Mouse (Mus musculus): ENCODE results near the gene Tnrc6b.
A peak's percentile ranks its signal among the peaks of the same experiment; 100 is the strongest.
"Not testable (repeated sequence)": the region's sequence is repeated elsewhere in the genome, so short reads cannot be mapped to it uniquely, and the experiment has no call there.

Gene Tnrc6b

DNA sequence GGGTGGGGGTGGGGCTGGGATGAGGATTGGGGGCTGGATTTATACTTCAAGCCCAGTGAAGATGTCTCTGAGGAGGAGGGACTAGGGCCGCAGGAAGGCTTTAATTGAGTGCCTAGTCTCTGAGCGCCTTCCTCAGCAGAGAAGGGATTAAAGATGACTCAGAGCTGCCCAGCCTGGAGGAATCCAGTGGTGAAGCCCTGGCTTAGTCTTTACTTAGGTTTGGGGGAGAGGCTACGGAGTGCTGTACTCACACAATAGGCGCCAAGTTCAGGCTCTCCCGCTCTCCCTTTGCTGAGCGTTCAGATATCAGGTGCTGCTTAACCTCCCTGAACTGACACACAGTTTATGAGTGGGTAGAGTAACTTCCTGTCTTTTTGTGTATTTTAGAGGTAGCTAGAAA, 86.6 kb downstream of the Tnrc6b start:
- DNase-seq, result peak; percentile 31

DNA sequence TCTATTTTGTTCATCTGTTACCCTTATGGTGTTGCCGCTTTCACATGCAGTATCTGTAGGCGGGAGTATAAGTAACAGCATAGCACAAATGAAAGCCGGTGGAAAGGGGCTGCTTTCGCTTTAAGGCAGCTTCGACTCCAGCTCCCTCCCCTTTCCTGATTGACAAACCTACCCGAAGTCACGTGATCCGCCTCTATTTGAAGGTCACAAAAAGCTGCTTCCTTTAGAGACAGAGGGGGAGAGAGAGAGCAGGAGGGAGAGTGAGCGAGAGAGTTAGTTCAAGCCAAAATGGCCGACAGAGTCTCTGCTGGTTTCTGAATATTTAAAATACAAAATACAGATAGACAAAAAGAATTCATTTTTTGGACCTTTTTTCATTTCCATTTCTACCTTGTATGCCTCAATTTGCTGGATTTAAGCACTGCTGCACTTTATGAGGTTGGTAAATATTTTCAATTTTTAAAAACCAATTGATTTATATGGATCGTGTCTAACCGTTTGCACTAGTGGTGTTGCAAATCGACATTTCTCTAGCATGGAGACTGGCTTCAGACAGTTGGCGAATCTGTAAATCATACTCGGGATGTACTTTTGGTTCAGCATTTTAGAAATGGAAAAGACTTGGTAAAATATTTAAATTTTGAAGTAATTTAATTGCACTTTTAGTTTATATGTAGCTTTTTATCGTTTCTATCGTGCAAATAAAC, 87.4 kb downstream of the Tnrc6b start:
- DNase-seq, result peak; percentile 98

DNA sequence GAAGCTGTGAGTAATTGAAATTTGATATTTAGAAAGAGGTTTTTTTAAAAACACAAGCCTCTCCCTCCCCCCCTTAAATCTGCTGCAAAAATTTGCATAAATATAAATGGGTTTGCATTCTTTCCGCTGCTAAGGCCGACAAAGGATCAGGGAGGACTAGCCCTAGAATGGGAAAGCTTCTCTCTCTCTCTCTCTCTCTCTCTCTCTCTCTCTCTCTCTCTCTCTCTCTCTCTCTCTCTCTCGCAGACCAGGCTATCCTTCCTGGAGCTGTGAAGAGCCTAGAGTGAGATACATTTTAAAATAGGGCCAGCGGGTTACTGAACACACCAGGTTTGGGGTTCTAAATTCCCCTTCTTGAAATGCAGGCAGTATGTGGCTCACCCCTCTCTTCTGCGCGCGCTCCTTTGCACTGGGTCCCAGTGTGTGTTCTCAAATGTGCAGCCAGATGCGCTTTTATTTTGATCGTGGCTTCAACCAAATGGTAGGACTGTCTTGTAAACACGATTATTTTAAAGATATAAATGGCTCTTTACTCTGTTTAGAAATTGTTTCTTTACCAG, 88.0 kb downstream of the Tnrc6b start:
- DNase-seq, result peak; percentile 45

DNA sequence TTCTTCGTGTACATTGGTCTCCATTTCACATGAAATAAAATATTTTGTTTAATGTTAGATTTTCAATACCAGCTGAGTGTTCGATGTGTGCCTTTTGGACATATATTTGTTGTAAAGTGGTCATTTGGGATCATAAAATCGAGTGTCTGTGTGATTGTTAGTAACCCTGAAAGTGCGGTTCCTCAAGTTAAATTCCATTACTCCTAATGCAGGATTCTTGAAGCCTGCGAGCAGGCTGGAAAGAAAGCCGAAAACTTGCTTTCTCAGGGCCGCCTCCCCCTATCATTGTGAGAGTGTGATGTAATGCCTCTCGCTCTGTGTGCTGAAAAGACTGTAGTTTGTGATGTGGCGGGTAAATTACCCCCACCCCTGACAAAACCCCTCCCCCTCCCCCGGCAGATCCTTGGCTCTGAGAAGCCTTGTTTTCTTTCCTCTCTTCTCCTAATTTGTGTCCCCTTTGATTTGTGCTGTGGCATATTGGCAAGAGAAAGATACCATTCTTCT, 88.6 kb downstream of the Tnrc6b start:
- peak; percentile 35 for DNase-seq

DNA sequence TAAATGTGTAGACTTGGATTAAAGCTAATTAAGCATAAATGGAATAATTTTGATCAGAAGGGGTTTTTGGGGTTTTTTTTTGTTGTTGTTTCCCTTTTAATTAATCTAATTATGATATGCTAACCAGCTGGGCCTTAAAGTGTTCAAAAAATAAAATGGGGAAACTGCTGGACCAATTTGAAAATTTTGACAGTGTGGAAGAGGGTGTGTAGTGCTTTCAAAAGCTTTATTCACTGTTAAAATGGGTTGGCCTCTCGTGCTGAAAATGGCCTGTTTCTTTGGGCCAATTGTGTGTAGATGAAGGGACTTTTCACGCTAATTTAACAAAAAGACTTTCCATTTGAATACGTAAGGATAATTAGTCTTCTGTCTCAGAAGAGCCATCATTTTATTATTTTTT, 89.1 kb downstream of the Tnrc6b start:
- DNase-seq, result no peak

DNA sequence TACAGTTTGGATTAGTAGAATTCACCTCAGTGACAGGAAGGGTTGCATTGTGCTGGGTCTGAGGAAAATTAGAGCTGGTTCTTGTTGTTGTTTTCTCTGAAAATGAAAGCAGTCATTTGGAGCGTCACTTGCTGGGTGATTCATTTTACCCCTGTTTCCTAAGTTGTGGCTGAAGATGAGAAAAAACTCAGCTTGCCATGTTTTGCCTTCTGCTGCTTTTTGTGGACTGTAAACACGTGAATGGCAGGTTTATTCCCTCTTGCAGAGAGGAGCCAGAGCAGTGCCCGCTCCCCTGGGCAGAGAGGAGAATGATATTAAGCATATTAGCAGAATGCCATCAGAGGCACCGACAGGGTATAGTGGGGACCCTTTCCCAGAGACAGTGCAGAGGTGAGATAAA, 89.7 kb downstream of the Tnrc6b start:
- peak; percentile 28 for DNase-seq

DNA sequence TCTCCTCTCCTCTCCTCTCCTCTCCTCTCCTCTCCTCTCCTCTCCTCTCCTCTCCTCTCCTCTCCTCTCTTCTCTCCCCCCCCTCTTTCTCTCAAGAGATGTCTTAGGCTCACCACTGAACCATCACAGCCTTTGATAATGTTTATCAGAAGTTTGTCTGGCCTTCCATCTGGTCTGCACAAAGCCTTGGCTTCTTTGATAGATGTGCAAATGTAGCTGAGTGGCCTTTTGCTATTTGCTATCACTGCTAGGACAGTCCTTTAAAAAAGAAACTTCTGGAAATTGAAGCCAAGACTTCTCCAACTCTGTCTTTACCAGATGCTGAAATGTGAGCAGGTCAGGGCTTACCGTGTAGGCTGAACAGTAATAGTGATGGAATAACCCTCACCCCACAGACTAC, 90.5 kb downstream of the Tnrc6b start:
- DNase-seq, result no peak

DNA sequence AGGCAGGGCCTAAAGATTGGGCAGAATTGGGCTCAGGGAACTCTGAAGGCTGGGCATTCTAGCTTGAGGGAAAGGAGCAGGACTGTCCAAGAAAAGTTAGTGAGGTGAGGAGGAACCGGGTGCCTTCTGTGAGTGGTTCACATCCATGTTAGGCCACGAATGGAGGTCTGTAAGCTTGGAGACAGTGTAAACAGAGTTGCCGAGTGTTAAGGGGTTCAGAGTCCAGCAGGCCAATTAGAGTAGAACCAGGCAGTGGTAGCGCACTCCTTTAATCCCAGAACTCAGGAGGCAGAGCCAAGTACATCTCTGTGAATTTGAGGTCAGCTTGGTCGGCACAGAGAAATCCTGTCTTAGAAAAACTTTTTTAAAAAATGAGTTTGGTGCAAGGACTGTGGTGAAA, 96.0 kb downstream of the Tnrc6b start:
- peak; percentile 43 for DNase-seq

DNA sequence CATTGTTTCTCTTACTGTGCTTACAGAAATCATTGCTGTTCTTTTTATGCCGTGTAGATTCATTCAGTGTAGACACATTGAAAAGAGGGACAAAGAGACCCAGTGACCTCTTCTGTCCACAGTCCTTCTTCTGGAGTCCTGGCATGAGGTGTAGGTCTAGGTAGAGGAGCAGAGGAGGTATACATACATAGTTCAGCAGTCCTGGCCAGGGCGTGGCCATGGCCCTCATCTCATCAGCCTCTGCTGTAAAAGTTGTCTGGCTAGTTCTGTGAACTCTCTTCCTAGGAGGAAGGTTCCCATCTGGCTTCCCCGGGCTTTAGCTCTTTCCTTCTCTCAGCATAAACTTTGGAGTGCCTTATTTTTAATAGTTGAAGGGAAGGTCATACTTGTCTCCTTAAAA, 99.1 kb downstream of the Tnrc6b start:
- no peak for DNase-seq

DNA sequence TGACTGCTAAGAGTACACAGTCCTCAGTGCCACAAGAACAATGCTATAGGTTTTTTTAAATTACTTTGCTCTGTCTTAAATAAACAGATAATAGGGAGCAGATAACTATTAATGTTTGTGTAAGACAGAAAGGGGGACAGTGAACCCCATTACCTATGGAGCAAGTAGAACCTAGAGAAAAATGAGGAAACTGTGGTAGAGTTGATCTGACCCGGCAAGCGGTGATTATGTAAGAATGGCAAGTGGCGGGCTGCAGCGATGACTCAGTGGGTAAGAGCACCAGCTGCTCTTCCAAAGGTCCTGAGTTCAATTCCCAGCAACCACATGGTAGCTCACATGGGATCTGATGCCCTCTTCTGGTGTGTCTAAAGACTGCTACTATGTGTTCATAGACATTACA, 101.7 kb downstream of the Tnrc6b start:
- no peak for DNase-seq

DNA sequence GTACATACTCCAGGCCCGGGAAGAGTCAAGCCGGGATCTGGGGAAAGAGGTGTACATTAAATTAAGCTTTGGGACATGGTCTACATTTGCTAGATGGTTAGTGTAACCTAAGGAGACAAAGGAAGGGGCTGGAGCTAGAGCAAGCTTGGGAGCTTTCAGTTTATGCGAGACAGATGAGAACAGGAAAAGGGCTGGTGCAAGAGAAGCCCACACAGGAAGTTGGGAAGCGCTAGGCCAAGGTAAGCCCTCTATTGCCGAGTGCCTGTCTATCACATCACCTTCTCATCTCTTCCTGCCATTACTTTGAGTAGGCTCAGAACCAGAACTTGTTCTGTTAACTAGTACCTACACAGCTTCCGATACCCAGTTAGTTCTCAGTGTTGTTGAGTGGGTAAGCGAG, 103.7 kb downstream of the Tnrc6b start:
- DNase-seq, result no peak

DNA sequence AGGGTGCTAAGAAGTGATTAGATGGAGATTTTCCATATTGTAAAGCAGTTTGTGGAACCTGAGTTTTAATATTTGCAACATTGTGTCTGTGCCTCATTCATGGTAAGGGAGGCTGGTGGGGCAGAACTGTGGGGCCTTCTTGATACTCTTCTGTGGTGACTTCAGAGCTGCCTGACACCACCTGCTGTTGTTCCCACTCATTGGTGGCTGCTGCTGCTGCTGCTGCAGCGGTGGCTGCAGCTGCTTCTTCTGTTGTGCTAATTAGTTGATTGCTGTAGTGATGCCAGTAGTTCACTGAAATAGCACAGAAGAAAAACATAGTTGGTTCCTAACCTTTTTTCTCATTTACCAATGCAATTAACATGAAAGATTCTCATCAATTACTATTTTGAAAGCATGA, 111.2 kb downstream of the Tnrc6b start:
- DNase-seq, result no peak

DNA sequence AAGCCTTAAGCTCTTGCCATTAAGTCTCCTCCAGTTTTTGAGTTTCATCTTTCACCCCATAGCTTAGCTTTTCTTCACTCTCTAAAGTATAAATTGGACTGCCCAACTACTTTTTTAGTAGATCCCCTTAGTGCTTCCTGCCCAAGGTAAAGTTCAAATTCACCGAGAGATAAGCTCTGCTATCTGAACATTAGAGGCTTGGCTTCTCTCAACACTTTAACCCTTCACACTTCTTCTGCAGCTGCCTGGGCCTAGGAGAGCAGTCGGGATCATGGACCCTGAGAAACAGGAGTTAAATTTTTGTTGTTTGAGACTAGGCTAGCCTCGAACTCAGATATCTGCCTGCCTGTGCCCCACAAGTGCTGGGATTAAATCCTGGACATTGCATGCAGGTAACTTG, 120.1 kb downstream of the Tnrc6b start:
- DNase-seq, result no peak

DNA sequence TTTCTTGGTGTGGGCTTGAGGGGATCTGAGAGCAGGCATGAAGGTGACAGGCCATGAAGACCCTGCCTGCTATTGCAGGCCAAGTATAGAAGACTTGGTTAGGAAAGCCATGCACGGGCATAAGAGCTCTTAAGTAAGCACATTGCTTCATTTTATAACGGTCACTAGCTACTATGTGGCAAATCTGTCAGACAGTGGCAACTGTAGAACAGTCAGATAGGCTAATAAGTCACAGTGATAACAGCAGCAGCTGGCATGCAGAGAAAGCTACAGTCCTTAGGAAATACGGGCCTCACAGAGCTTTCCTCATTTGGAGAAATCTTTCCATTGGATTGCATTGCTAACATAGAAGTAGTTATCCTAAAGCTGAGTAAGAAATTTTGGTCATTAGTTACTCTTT, 121.7 kb downstream of the Tnrc6b start:
- no peak for DNase-seq

DNA sequence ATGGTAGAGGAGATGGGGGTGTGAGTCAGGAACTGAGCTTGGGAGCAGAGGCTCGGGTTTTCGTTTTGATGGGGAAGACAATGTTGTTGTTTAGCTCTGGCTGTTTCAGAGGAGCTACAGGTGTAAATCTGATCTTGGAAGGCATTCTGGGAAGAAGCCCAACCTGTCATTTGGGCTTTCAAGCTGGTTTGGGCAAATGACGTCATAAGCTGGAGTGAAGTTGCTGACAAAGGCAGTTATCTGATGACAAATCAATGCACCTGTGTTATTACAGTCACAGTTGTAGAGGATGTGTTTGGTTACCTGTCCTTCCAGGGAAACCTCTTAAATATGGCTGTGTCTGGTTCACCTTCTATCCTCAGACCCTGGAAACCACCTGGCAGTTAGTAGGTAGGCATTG, 125.1 kb downstream of the Tnrc6b start:
- DNase-seq, result no peak

DNA sequence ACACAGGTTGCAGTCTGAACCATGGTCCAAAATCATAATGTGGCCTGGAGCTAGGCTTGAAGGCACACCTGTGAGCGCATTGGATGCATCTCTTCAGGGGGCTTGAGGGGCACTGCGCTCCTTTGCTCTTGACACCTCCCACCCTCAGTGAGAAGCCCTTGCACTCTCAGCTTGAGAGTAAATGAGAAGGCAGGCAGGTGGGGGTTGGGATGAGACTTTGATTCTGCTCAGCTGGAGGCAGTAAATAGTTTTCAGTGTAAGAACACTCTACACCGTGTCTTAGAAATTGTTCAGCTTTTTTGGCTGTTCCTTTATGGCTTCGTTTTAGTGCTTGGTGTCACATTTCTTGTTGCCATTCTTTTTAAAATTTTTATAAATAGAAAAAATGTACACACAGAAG, 127.7 kb downstream of the Tnrc6b start:
- peak; percentile 40 for DNase-seq

DNA sequence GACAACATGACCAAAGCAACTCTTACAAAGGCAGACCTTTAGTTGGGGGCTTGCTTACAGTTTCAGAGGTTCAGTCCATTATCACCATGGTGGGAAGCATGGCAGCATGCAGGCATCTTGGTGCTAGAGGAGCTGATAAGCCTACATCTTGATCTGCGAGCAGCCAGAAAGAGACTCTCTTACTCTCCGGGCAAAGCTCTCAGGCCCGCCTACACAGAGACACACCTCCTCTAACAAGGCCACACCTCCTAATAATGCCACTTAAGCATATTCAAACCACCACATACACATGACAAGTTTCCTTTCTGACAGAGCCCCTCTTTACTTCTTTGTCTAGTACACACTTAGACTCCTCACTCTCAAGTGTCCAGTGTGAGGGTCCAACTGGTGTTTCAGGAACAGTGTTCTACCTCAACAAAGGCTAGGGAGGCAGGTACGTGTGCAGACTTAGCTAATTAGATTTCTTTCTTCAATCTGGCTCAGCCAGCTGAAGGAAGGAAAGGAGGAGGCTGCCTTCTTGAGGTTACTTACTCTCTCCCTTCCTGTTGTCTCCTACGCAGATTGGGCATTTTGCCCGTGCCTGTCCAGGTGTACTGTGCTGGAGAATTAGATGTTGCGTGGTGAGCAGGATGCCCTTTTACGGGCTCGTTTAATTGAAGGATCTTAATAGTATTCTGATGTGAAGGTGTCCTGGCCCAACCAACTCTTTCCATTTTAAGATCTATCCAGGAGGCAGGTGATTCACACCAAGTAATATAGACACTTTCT, 128.7 kb downstream of the Tnrc6b start:
- DNase-seq, result no peak

DNA sequence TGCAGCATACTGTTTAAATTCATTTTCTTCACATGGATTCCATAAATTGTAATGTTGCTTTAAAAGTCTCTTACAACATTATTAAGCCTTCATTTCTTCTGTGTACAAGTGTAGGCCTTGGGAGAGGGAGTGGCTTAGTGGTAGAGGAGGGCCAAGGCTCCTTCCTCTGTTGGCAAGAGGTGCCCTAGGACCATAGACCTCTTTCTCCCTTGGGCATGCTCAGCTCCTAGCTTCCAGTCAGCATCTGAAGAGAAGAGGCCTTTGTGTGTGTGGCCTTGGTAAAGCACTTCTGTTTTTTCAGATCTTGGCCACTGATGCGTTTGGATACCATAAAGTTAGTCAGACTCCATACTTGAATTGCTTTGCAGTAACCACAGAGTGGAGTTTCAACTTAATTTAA, 133.1 kb downstream of the Tnrc6b start:
- no peak for DNase-seq

DNA sequence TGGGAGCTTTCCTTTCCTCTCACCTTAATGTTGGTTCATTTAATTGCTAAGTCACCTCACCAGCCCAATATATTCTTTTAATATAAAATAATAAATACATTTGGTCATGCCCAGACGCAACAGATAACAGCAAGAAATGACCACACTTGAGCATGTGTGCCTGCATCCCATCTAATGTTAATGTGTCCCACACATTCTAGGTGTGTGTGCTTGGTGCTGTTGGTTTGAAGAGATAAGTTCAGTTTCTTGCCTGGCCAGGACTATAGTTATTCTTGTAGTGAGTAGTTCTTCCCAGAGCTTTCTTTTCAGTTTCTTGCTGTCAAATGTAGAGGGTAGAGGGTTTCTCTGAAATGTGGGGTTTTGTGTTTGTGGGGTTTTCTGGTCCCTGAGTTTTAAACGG, 133.8 kb downstream of the Tnrc6b start:
- DNase-seq, result no peak

DNA sequence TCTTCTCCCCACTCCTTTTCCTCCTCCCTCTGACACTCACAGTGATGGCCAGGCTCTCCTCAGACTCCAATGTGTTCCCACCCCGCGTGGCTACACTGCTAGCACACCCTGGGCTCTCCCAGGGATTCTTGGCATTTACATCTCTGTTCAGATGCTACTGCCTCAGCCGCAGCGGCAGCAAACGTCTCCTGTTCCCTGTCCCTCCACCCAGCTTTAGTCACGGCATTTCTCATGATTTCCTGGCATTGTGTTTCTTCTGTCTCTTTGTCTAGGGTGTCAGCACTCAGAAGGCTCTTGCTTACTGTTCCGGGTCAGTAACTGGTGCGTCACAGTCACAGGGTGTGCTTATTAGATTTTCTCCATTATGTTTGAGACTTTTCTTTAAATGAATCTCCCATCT, 138.9 kb downstream of the Tnrc6b start:
- DNase-seq, result no peak

DNA sequence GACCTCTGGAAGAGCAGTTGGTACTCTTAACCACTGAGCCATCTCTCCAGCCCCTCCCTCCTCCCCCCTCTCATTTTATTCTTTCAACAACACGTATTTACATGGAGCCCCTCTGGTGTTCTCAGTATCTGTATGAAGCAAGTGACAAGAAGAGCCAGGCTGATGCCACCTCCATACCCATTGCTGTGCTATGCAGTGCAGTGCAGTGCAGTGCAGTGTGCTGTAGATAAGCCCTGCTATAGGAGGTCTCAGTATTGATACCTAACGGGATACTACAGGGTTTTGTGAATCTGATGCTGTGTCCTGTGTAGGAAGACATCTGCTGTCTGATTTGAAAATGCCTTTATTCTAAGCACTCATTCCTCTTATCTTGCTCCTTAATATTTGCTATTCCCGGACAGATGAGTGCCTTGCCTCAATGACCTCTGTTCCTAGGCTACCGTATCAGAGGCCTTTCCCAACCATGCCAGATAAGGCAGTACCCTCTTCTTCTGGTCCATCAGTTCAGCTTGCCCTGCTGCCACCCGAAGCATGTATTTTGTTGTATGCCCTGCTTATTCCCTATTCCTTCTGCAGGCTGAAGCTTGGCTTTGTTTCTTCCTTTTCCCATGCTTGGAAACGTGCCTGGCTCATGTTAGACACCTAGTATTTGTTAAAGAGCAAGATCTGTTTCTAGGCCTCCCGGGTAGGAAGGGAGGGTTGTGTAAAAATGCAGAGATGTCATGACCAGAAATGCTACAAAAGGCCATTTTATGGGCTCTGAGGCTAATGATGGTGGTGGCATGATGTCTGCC, 139.8 kb downstream of the Tnrc6b start:
- DNase-seq, result no peak

DNA sequence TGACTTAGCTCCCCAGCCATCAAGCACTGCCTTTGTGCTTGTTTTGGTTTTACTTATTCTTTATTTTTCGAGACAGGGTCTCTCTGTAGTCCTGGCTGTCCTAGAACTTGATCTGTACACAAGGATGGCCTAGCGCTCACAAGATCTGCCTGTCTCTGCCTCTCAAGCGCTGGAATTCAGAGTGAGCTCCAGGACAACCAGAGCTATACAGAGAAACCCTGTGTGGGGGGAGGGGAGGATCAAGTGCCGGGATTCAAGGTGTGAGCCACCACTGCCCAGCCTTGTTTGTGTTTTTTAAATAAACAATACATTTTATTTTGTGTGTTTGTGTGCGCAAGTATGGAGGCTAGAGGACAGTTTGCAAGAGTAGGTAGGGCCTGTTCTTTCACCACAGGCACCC, 141.0 kb downstream of the Tnrc6b start:
- no peak for DNase-seq

DNA sequence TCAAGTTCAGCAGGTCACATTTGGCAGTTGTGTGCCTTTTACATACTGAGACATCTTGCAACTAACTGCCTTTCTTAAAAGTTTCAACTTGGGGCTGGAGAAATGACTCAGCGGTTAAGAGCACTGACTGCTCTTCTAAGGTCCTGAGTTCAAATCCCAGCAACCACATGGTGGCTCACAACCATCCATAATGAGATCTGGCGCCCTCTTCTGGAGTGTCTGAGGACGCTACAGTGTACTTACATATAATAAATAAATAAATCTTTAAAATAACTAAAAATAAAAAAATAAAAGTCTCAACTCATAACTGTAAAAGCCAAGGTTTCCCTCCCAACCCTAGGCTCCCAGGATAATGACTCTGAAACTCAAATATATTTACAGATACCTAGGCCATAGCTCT, 141.4 kb downstream of the Tnrc6b start:
- not testable (repeated sequence) for DNase-seq
